Mouse (Mus musculus): ENCODE measurements at regions not wholly inside any gene's neighbourhood (a gene's known extent, or its start where the extent isn't known, plus 50 kb on each side); places are given as distances from the start of the nearest gene placed in this dataset.
A peak's percentile ranks its signal among the peaks of the same experiment; 100 is the strongest.

DNA sequence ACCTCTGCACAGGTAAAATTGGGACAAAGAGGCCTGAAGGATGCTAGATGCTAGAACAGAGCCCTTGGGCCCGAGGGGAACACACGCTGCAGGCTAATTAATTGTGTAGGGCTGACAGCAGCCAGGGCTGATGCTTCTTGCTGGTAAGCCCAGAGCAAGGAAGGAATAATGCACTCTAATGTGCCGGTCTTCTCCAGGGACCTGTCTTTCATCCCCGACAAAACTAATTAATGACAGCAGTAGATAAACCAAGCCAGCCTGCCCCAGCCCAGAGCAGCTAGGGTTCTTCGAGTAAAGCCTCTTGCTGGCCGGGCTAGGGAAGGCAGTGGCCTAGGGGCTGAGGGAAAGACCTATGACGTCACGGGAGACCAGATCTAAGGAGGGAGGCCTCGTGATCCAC is 124.1 kb upstream of the Unc5b start:
- TF ChIP-seq CTCF (IDR thresholded peaks at IDR 0.05; ENCODE audit: low read depth, low read length) (no peak), POLR2A (IDR thresholded peaks at IDR 0.05; ENCODE audit: extremely low read depth, insufficient read depth, low read length) (no peak)
- no peaks in the 10 kb centered on the region for H3K4me1 ChIP-seq (ENCODE audit: control insufficient read depth, insufficient read depth, low read length)
- no peaks in the 10 kb centered on the region for H3K27me3 ChIP-seq (ENCODE audit: control insufficient read depth, insufficient read depth, low read length)
- no peak overlapping the region for H3K9ac ChIP-seq (ENCODE audit: low read depth, low read length)
- 76% methylated on average over 9 of the region's 9 CpGs for WGBS
- no peak overlapping the region for H3K27ac ChIP-seq (replicated peaks; ENCODE audit: insufficient read depth, low read depth, low read length)
- DNase-seq (ENCODE audit: extremely low read depth, low read depth, low spot score): no peak
- no peaks in the 10 kb centered on the region for H3K79me2 ChIP-seq (ENCODE audit: control insufficient read depth, insufficient read depth, low read length)
- no peaks in the 10 kb centered on the region for H3K36me3 ChIP-seq (ENCODE audit: control insufficient read depth, insufficient read depth, low read length)
- H3K4me3 ChIP-seq (ENCODE audit: insufficient read depth, low read depth, low read length): no peak overlapping the region

DNA sequence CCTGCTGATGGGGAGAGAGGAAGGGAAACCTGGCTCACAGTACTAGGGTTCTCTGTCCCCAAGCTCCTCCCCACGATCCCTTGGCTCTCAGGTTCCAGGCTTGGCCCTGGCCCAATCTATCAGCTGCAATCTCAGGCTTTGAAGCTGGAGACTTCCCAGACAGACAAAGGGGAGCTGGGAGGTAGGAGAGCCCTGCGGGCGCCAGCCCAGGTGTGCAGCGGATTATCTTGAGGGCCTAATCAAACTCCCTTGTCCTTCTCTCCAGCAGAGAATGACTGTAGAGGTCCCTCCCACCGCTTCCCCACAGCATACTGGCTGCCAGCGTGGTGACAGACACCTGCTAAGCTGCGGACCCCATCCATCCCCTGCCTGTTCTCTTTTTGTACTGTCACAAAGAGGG is 121.1 kb upstream of the Unc5b start:
- no peaks in the 10 kb centered on the region for H3K79me2 ChIP-seq (ENCODE audit: control insufficient read depth, insufficient read depth, low read length)
- no peaks in the 10 kb centered on the region for H3K4me1 ChIP-seq (ENCODE audit: control insufficient read depth, insufficient read depth, low read length)
- H3K4me3 ChIP-seq (ENCODE audit: insufficient read depth, low read depth, low read length): no peak overlapping the region
- H3K9ac ChIP-seq (ENCODE audit: low read depth, low read length): no peak overlapping the region
- no peaks in the 10 kb centered on the region for H3K27me3 ChIP-seq (ENCODE audit: control insufficient read depth, insufficient read depth, low read length)
- WGBS: 24% methylated on average over 7 of the region's 7 CpGs
- no peak overlapping the region for H3K27ac ChIP-seq (replicated peaks; ENCODE audit: insufficient read depth, low read depth, low read length)
- no peaks in the 10 kb centered on the region for H3K36me3 ChIP-seq (ENCODE audit: control insufficient read depth, insufficient read depth, low read length)
- no peak for TF ChIP-seq CTCF (IDR thresholded peaks at IDR 0.05; ENCODE audit: low read depth, low read length)
- TF ChIP-seq POLR2A (IDR thresholded peaks at IDR 0.05; ENCODE audit: extremely low read depth, insufficient read depth, low read length): no peak
- DNase-seq (ENCODE audit: extremely low read depth, low read depth, low spot score): peak; percentile 6

DNA sequence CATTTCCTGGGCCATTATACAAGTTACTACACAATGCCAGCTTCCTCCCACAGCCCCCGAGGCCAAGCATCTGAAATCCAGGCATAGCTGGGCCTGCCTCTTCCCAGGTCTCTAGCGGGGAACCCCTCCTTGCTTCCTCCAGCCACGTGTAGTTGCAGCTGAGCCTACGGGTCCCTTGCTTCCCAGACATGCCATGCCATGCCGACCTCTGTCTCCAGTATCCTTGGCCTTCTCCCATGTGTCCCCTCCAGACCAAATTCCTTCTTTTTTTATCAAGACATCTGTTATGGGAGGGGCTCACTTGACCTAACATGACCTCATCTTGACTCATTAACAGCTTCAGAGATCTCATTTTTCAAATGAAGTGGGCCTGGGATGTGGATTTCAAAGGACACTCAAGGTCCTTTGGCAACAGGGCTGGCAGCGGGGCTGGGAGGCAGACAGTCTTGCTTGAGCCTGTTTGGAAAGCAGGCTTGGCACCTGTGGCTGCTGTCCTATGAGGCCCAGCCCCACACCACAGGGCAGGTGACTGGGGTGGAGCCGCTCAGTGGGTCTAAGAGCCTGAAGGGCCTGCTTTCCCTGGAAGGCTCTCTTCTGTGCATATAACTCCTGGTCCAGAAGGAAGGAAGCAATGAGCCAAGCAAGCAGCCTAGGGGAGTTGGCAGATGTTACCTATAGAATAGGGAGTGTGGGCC is 117.7 kb upstream of the Unc5b start:
- 77% methylated on average over 7 of the region's 7 CpGs for WGBS

DNA sequence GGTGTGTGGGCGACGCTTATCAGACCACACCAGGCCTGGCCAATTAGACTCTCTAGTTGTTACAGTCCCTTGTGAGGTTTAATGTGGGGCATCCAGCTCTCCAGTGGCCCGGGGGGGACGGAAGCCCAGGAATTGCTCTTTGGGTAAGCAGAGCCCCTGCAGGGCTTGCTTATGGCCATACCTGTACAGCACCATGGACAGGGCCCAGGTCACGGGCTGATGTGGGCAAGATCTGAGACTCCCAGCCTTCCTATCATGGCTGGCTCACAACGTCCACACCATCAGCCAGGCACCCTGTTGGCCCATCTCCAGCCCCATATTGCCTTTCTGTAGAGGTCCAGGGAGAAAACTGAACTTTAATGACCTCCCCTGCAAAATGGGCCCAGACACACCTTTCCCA is 111.7 kb upstream of the Unc5b start:
- H3K27ac ChIP-seq (replicated peaks; ENCODE audit: insufficient read depth, low read depth, low read length): no peak overlapping the region
- no peaks in the 10 kb centered on the region for H3K27me3 ChIP-seq (ENCODE audit: control insufficient read depth, insufficient read depth, low read length)
- no peak for TF ChIP-seq CTCF (IDR thresholded peaks at IDR 0.05; ENCODE audit: low read depth, low read length)
- no peak for TF ChIP-seq POLR2A (IDR thresholded peaks at IDR 0.05; ENCODE audit: extremely low read depth, insufficient read depth, low read length)
- no peak for DNase-seq (ENCODE audit: extremely low read depth, low read depth, low spot score)
- H3K79me2 ChIP-seq (ENCODE audit: control insufficient read depth, insufficient read depth, low read length): no peaks in the 10 kb centered on the region
- no peak overlapping the region for H3K9ac ChIP-seq (ENCODE audit: low read depth, low read length)
- no peak overlapping the region for H3K4me3 ChIP-seq (ENCODE audit: insufficient read depth, low read depth, low read length)
- no peaks in the 10 kb centered on the region for H3K4me1 ChIP-seq (ENCODE audit: control insufficient read depth, insufficient read depth, low read length)
- no peaks in the 10 kb centered on the region for H3K36me3 ChIP-seq (ENCODE audit: control insufficient read depth, insufficient read depth, low read length)
- 71% methylated on average over 6 of the region's 6 CpGs for WGBS

More for the DNA sequence above, 117.7 kb upstream of the Unc5b start:
- no peak overlapping the region for H3K27ac ChIP-seq (replicated peaks; ENCODE audit: insufficient read depth, low read depth, low read length)
- DNase-seq (ENCODE audit: extremely low read depth, low read depth, low spot score): no peak
- no peaks in the 10 kb centered on the region for H3K4me1 ChIP-seq (ENCODE audit: control insufficient read depth, insufficient read depth, low read length)
- H3K27me3 ChIP-seq (ENCODE audit: control insufficient read depth, insufficient read depth, low read length): no peaks in the 10 kb centered on the region
- H3K36me3 ChIP-seq (ENCODE audit: control insufficient read depth, insufficient read depth, low read length): no peaks in the 10 kb centered on the region
- TF ChIP-seq CTCF (IDR thresholded peaks at IDR 0.05; ENCODE audit: low read depth, low read length) (no peak), POLR2A (IDR thresholded peaks at IDR 0.05; ENCODE audit: extremely low read depth, insufficient read depth, low read length) (no peak)
- no peak overlapping the region for H3K9ac ChIP-seq (ENCODE audit: low read depth, low read length)
- no peaks in the 10 kb centered on the region for H3K79me2 ChIP-seq (ENCODE audit: control insufficient read depth, insufficient read depth, low read length)
- no peak overlapping the region for H3K4me3 ChIP-seq (ENCODE audit: insufficient read depth, low read depth, low read length)

DNA sequence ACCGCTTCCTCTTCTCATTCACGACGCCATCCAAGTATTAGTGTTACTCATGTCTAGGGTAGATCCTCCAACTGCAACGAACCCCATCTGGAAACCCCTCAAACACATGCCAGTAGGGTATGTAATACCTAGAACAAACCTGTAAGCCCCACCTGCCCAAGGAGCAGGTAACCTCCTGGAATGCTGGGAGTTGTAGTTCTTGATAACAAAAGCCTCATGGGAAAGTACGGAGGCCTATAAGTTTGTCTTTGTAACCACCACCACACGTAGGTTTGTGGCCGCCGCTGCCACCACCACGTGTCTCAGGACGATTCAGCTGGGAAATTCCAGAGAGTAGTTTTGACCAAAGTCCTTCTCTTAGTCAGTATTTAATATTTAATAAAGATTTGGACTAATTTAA is 107.4 kb upstream of the Unc5b start:
- Histone ChIP-seq H3K9ac (ENCODE audit: low read depth, low read length) (no peak overlapping the region), H3K4me3 (ENCODE audit: insufficient read depth, low read depth, low read length) (no peak overlapping the region), H3K27ac (replicated peaks; ENCODE audit: insufficient read depth, low read depth, low read length) (no peak overlapping the region), H3K79me2 (ENCODE audit: control insufficient read depth, insufficient read depth, low read length) (no peaks in the 10 kb centered on the region), H3K27me3 (ENCODE audit: control insufficient read depth, insufficient read depth, low read length) (no peaks in the 10 kb centered on the region), H3K36me3 (ENCODE audit: control insufficient read depth, insufficient read depth, low read length) (no peaks in the 10 kb centered on the region), H3K4me1 (ENCODE audit: control insufficient read depth, insufficient read depth, low read length) (no peaks in the 10 kb centered on the region)
- WGBS: 85% methylated on average over 10 of the region's 10 CpGs
- DNase-seq (ENCODE audit: extremely low read depth, low read depth, low spot score): no peak
- TF ChIP-seq CTCF (IDR thresholded peaks at IDR 0.05; ENCODE audit: low read depth, low read length) (no peak), POLR2A (IDR thresholded peaks at IDR 0.05; ENCODE audit: extremely low read depth, insufficient read depth, low read length) (no peak)

DNA sequence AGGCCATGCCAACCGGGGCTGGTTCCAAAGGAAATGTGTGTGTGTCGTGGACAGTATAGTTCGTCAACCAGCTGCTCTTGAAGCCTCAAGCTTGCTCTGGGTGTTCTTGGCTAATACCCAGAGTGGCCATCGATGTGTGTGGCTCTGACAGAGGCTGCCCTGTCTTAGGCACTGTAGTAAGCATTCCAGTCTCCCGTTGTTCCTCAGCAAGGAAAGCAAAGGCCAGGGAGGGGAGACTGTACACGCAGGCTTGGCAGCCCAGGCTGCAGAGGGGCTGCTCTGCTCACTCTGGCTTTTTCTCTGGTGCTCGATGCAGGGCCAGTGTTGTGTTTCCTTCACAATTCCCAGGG is 106.1 kb upstream of the Unc5b start:
- Histone ChIP-seq H3K79me2 (ENCODE audit: control insufficient read depth, insufficient read depth, low read length) (no peaks in the 10 kb centered on the region), H3K27me3 (ENCODE audit: control insufficient read depth, insufficient read depth, low read length) (no peaks in the 10 kb centered on the region), H3K27ac (replicated peaks; ENCODE audit: insufficient read depth, low read depth, low read length) (no peak overlapping the region), H3K4me1 (ENCODE audit: control insufficient read depth, insufficient read depth, low read length) (no peaks in the 10 kb centered on the region), H3K36me3 (ENCODE audit: control insufficient read depth, insufficient read depth, low read length) (no peaks in the 10 kb centered on the region), H3K4me3 (ENCODE audit: insufficient read depth, low read depth, low read length) (no peak overlapping the region), H3K9ac (ENCODE audit: low read depth, low read length) (no peak overlapping the region)
- no peak for TF ChIP-seq CTCF (IDR thresholded peaks at IDR 0.05; ENCODE audit: low read depth, low read length)
- TF ChIP-seq POLR2A (IDR thresholded peaks at IDR 0.05; ENCODE audit: extremely low read depth, insufficient read depth, low read length): no peak
- DNase-seq (ENCODE audit: extremely low read depth, low read depth, low spot score): no peak
- 77% methylated on average over 7 of the region's 7 CpGs for WGBS
